Mouse (Mus musculus) small intestine, adult 2 months (tissue): Measurements from ENCODE around the gene Large1. TPM values are rescaled to one million over a fixed set of nuclear protein-coding genes. Genes with fewer than 3 reads are reported as not detected.

ENCODE experiments used
- H3K27ac ChIP-seq: fragments of 200-500 bp; 2 replicates; pipeline ENCODE4 v1.5.1; 2012; ENCODE audit warnings: low read depth, low read length, control low read depth, inconsistent platforms; ENCODE audit not compliant: insufficient read depth
- H3K27me3 ChIP-seq: fragments of 200-500 bp; 2 replicates; pipeline ENCODE4 v1.6.1; 2012; ENCODE audit warnings: mild to moderate bottlenecking, moderate library complexity, low read length, inconsistent platforms; ENCODE audit not compliant: control insufficient read depth, insufficient read depth
- H3K36me3 ChIP-seq: fragments of 200-500 bp; 2 replicates; pipeline ENCODE4 v1.6.1; 2012; ENCODE audit warnings: mild to moderate bottlenecking, low read length, control low read depth, inconsistent platforms; ENCODE audit not compliant: control insufficient read depth, insufficient read depth
- H3K4me1 ChIP-seq: fragments of 200-500 bp; 2 replicates; pipeline ENCODE4 v1.6.1; 2012; ENCODE audit warnings: low read length, inconsistent platforms, mixed read lengths; ENCODE audit not compliant: control insufficient read depth, insufficient read depth, insufficient read length
- H3K4me3 ChIP-seq: fragments of 200-500 bp; 2 replicates; pipeline ENCODE4 v1.5.1; 2012; ENCODE audit warnings: low read depth, mild to moderate bottlenecking, control low read depth, inconsistent platforms, low read length, moderate library complexity
- CTCF ChIP-seq: fragments of 200-500 bp; IDR thresholded peaks from 2 replicates; pipeline ENCODE4 v1.5.1; 2012; ENCODE audit warnings: low read depth, mild to moderate bottlenecking, control low read depth, inconsistent platforms, low read length, moderate library complexity, mixed read lengths; ENCODE audit not compliant: insufficient replicate concordance, insufficient read length; ENCODE audit errors: extremely low read depth
- POLR2A ChIP-seq: fragments of 200-500 bp; IDR thresholded peaks from 2 replicates; pipeline ENCODE4 v1.6.1; 2012; ENCODE audit warnings: low read depth, mild to moderate bottlenecking, control low read depth, inconsistent platforms, low read length, moderate library complexity
- WGBS: fragments of 180-500 bp; shearing (Covaris S2); methylation state at CpG from one replicate; pipeline ENCODE4 v1.1.7; 2018; 5-methylcytosine and 5-hydroxymethylcytosine counted together
- polyA plus RNA-seq: library from polyadenylated mRNA; depleted of rRNA; stranded (reverse); fragments of >200 nt; gene quantifications from 2 replicates; pipeline ENCODE4 v1.2.3, GENCODE M21; 2012

The Large1 gene
- polyA plus RNA-seq, 1 experiment, result 4.5 TPM

DNA sequence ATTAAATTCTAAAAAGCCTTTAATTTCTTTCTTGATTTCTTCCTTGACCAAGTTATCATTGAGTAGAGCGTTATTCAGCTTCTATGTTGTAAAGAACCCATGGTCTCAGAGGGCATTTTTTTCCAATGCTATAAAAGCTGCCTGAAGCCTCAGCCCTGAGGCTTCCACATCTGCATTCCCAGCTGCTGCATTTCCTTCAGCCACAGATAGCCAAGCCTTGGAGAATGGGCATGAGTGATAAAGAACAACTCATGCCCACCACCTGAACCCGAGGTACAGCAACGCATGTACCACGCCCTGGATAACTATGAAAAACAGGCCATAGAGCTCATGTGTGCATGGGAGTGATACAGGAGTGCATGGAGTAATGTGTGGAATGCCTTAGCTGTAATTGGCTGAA lies 572.7 kb downstream of the Large1 start:
- WGBS, result 91% methylated on average over 4 of the region's 4 CpGs
- Histone ChIP-seq H3K4me1 (no peaks in the 10 kb centered on the region), H3K36me3 (no peaks in the 10 kb centered on the region)

DNA sequence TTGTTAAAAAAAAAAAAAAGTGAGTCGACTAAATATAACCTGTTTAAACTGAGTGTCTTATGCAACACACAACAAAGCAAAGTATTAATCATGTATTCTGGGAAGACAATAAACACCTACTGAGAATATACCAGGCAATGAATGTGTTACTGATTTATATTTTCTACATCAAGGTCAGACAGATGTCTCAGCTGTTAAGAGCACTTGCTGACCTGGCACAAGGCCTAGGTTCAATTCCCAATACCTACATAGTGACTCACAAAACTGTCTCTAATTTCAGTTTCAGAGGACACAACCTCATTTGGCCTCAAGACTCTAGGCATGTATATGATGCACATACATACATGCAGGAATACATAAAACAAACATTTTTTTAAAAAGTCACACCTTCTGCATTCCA lies 575.5 kb downstream of the Large1 start:
- no peak overlapping the region for H3K4me3 ChIP-seq
- H3K4me1 ChIP-seq, result no peaks in the 10 kb centered on the region
- WGBS, result 76% methylated on average over 1 of the region's 1 CpGs
- H3K27ac ChIP-seq, result no peak overlapping the region
- no peaks in the 10 kb centered on the region for H3K27me3 ChIP-seq
- no peak for TF ChIP-seq CTCF
- no peak for TF ChIP-seq POLR2A
- no peaks in the 10 kb centered on the region for H3K36me3 ChIP-seq

More for the DNA sequence above, 572.7 kb downstream of the Large1 start:
- TF ChIP-seq CTCF (no peak), POLR2A (no peak)
- Histone ChIP-seq H3K27ac (no peak overlapping the region), H3K27me3 (no peaks in the 10 kb centered on the region), H3K4me3 (no peak overlapping the region)

DNA sequence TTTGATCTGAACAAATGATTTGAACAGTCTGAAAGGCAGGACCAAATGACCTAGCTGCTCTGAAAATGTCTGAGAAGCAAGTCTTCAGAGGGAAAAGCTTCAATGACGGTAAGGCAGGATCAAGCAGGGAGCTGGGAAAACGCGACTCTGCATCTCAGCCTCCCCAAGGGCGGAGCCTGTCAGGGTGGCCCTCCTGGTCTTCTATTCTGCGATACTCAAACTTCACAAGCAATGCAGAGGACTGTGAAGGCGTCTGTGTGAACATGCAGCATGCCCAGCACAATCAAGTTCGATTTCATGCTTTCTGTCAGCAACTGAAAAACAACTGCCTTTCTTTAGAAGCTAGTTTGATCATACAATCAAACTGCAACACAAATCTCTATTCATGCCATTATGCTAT lies 586.6 kb downstream of the Large1 start:
- H3K4me3 ChIP-seq, result no peak overlapping the region
- H3K36me3 ChIP-seq, result no peaks in the 10 kb centered on the region
- TF ChIP-seq CTCF (no peak), POLR2A (no peak)
- 36% methylated on average over 7 of the region's 7 CpGs for WGBS
- H3K4me1 ChIP-seq, result no peaks in the 10 kb centered on the region
- no peaks in the 10 kb centered on the region for H3K27me3 ChIP-seq
- no peak overlapping the region for H3K27ac ChIP-seq

DNA sequence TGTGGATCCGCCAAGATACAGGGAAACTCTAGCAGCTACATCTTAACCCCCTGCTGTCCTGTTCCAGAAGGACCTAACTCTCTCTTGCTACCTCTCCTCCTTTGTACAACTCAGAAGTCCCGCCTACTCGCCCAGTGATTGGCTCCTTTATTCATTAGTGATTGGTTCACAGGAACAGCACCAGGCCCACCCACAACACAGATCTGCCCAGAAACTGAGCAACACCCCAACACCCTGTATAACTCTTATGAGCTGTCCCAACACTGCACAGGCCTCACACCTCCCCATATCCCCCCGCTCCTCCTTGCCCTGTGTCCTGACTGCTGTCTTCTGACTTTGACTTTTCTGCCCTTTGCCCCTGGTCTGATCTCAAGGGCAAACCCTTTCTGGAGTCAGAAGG lies 587.6 kb downstream of the Large1 start:
- H3K4me3 ChIP-seq, result no peak overlapping the region
- no peaks in the 10 kb centered on the region; the same call in 1 of the 2 replicates for H3K4me1 ChIP-seq
- no peaks in the 10 kb centered on the region for H3K36me3 ChIP-seq
- WGBS, result 72% methylated on average over 4 of the region's 4 CpGs
- no peaks in the 10 kb centered on the region for H3K27me3 ChIP-seq
- H3K27ac ChIP-seq, result no peak overlapping the region
- no peak for TF ChIP-seq CTCF
- TF ChIP-seq POLR2A, result no peak
